Mouse (Mus musculus) midbrain, embryonic 11.5 days (tissue): ENCODE data around the gene Bank1. TPM values are rescaled to one million over a fixed set of nuclear protein-coding genes. Genes with fewer than 3 reads are reported as not detected.

ENCODE experiments used
- ATAC-seq: fragments of 200-750 bp; cut with Nextera tagmentation; 2 replicates; pipeline ENCODE4 v1.8.0; 2017; ENCODE audit warnings: moderate TSS enrichment, moderate library complexity; ENCODE audit not compliant: low FRiP score
- DNase-seq: peaks from one replicate; pipeline ENCODE4 v3.0.0; 2015; ENCODE audit warnings: low spot score; ENCODE audit errors: missing footprints
- H3K27ac ChIP-seq: fragments of 300-500 bp; sonication (generic); 2 replicates; pipeline ENCODE4 v1.5.1; 2014; ENCODE audit warnings: low read depth, low read length
- H3K27me3 ChIP-seq: fragments of 300-500 bp; sonication (generic); 2 replicates; pipeline ENCODE4 v1.6.1; 2014; ENCODE audit warnings: mild to moderate bottlenecking, low read length, moderate library complexity, mixed read lengths; ENCODE audit not compliant: control insufficient read depth, insufficient read depth
- H3K36me3 ChIP-seq: fragments of 300-500 bp; sonication (generic); 2 replicates; pipeline ENCODE4 v1.6.1; 2014; ENCODE audit warnings: mild to moderate bottlenecking, low read length, moderate library complexity, mixed read lengths; ENCODE audit not compliant: control insufficient read depth, insufficient read depth
- H3K4me1 ChIP-seq: fragments of 300-500 bp; sonication (generic); 2 replicates; pipeline ENCODE4 v1.6.1; 2014; ENCODE audit warnings: low read length; ENCODE audit not compliant: control insufficient read depth, insufficient read depth
- H3K4me2 ChIP-seq: fragments of 300-500 bp; sonication (generic); 2 replicates; pipeline ENCODE4 v1.6.1; 2014; ENCODE audit warnings: mild to moderate bottlenecking, moderate library complexity
- H3K4me3 ChIP-seq: fragments of 300-500 bp; sonication (generic); 2 replicates; pipeline ENCODE4 v1.5.1; 2014; ENCODE audit warnings: low read depth, low read length
- H3K9ac ChIP-seq: fragments of 300-500 bp; sonication (generic); 2 replicates; pipeline ENCODE4 v1.6.1; 2014; ENCODE audit warnings: low read length
- H3K9me3 ChIP-seq: fragments of 300-500 bp; sonication (generic); 2 replicates; pipeline ENCODE4 v1.6.1; 2016; ENCODE audit warnings: low read length; ENCODE audit not compliant: control insufficient read depth
- WGBS: fragments of 180-500 bp; shearing (Covaris S2); extraction: QIAGEN DNeasy Blood & Tissue Kit; methylation state at CpG from one replicate; pipeline ENCODE4 v1.1.7; 2014; 5-methylcytosine and 5-hydroxymethylcytosine counted together
- polyA plus RNA-seq: library from polyadenylated mRNA; unstranded; fragments of >200 nt; fragmentation: Nextera tagmentation; extraction: Ambion mirVana; gene quantifications from 2 replicates; pipeline ENCODE4 v1.2.1, GENCODE M21; 2014

Gene Bank1
- polyA plus RNA-seq, 1 experiment from 2014 or later, result 0.59 TPM

GRCm38 (mm10) chr3:136158059-136158458 is 167.8 kb downstream of the Bank1 start:
- 44% methylated on average over 2 of the region's 2 CpGs for WGBS
- Histone ChIP-seq H3K9ac (no peak overlapping the region), H3K9me3 (no peaks in the 10 kb centered on the region), H3K36me3 (no peaks in the 10 kb centered on the region), H3K4me3 (no peak overlapping the region), H3K27me3 (no peaks in the 10 kb centered on the region), H3K27ac (no peak overlapping the region), H3K4me1 (peaks cover 3% of the 10 kb centered on the region; the same call in 1 of the 2 replicates), H3K4me2 (no peak overlapping the region)
- no peak for DNase-seq
- peak; percentile 76 for ATAC-seq

GRCm38 (mm10) chr3:136155555-136155954 is 170.3 kb downstream of the Bank1 start:
- 81% methylated on average over 1 of the region's 1 CpGs for WGBS
- no peaks in the 10 kb centered on the region for H3K9me3 ChIP-seq
- H3K4me3 ChIP-seq, result no peak overlapping the region
- no peaks in the 10 kb centered on the region for H3K27me3 ChIP-seq
- H3K36me3 ChIP-seq, result no peaks in the 10 kb centered on the region
- H3K4me2 ChIP-seq, result no peak overlapping the region
- H3K4me1 ChIP-seq, result peaks cover 3% of the 10 kb centered on the region; the same call in 1 of the 2 replicates
- no peak overlapping the region for H3K9ac ChIP-seq
- no peak overlapping the region for H3K27ac ChIP-seq
- DNase-seq (no peak), ATAC-seq (no peak)

GRCm38 (mm10) chr3:136150886-136151285 is 175.0 kb downstream of the Bank1 start:
- Histone ChIP-seq H3K27me3 (no peaks in the 10 kb centered on the region), H3K9me3 (no peaks in the 10 kb centered on the region), H3K36me3 (no peaks in the 10 kb centered on the region), H3K27ac (no peak overlapping the region), H3K4me2 (no peak overlapping the region), H3K4me3 (no peak overlapping the region), H3K9ac (no peak overlapping the region), H3K4me1 (no peaks in the 10 kb centered on the region)
- 87% methylated on average over 3 of the region's 3 CpGs for WGBS
- peak; percentile 47 for DNase-seq
- no peak for ATAC-seq

GRCm38 (mm10) chr3:136147166-136147565 is 178.7 kb downstream of the Bank1 start:
- no peak overlapping the region for H3K27ac ChIP-seq
- H3K27me3 ChIP-seq, result no peaks in the 10 kb centered on the region
- H3K4me1 ChIP-seq, result no peaks in the 10 kb centered on the region
- ATAC-seq (no peak), DNase-seq (peak; percentile 75)
- H3K36me3 ChIP-seq, result no peaks in the 10 kb centered on the region
- H3K4me3 ChIP-seq, result no peak overlapping the region
- no peak overlapping the region for H3K4me2 ChIP-seq
- 71% methylated on average over 2 of the region's 2 CpGs for WGBS
- no peak overlapping the region for H3K9ac ChIP-seq
- H3K9me3 ChIP-seq, result no peaks in the 10 kb centered on the region

- no peak overlapping the region for H3K4me2 ChIP-seq
- H3K9me3 ChIP-seq, result no peaks in the 10 kb centered on the region
- H3K4me1 ChIP-seq, result no peaks in the 10 kb centered on the region
- H3K27ac ChIP-seq, result no peak overlapping the region
- no peaks in the 10 kb centered on the region for H3K36me3 ChIP-seq
- ATAC-seq, result no peak
- no peaks in the 10 kb centered on the region for H3K27me3 ChIP-seq
- H3K4me3 ChIP-seq, result no peak overlapping the region
- 78% methylated on average over 3 of the region's 3 CpGs for WGBS
- DNase-seq, result peak; percentile 14
- no peak overlapping the region for H3K9ac ChIP-seq
Observed at GRCm38 (mm10) chr3:136132013-136132412, 193.9 kb downstream of the Bank1 start.

- WGBS, result 53% methylated on average over 5 of the region's 5 CpGs
- Histone ChIP-seq H3K4me2 (no peak overlapping the region), H3K9ac (no peak overlapping the region), H3K9me3 (no peaks in the 10 kb centered on the region), H3K36me3 (no peaks in the 10 kb centered on the region), H3K27ac (no peak overlapping the region), H3K27me3 (no peaks in the 10 kb centered on the region), H3K4me1 (no peaks in the 10 kb centered on the region), H3K4me3 (no peak overlapping the region)
- ATAC-seq (peak; percentile 89), DNase-seq (peak; percentile 85)
Observed at GRCm38 (mm10) chr3:136115478-136116215, 210.2 kb downstream of the Bank1 start.

- no peak overlapping the region for H3K4me2 ChIP-seq
- H3K36me3 ChIP-seq, result no peaks in the 10 kb centered on the region
- 92% methylated on average over 6 of the region's 6 CpGs for WGBS
- DNase-seq, result no peak
- H3K27me3 ChIP-seq, result no peaks in the 10 kb centered on the region
- no peak overlapping the region for H3K4me3 ChIP-seq
- H3K9ac ChIP-seq, result no peak overlapping the region
- no peaks in the 10 kb centered on the region for H3K4me1 ChIP-seq
- H3K9me3 ChIP-seq, result no peaks in the 10 kb centered on the region
- no peak overlapping the region for H3K27ac ChIP-seq
- no peak for ATAC-seq
Observed at GRCm38 (mm10) chr3:136109411-136110139, 216.3 kb downstream of the Bank1 start.

GRCm38 (mm10) chr3:136106452-136106851 is 219.4 kb downstream of the Bank1 start:
- WGBS, result 56% methylated on average over 1 of the region's 1 CpGs
- no peak overlapping the region for H3K4me3 ChIP-seq
- ATAC-seq, result no peak
- no peaks in the 10 kb centered on the region for H3K4me1 ChIP-seq
- H3K9me3 ChIP-seq, result no peaks in the 10 kb centered on the region
- no peak overlapping the region for H3K4me2 ChIP-seq
- no peaks in the 10 kb centered on the region for H3K27me3 ChIP-seq
- no peak overlapping the region for H3K9ac ChIP-seq
- H3K36me3 ChIP-seq, result no peaks in the 10 kb centered on the region
- H3K27ac ChIP-seq, result no peak overlapping the region
- no peak for DNase-seq

- Histone ChIP-seq H3K4me1 (no peaks in the 10 kb centered on the region), H3K4me3 (no peak overlapping the region), H3K27ac (no peak overlapping the region), H3K36me3 (no peaks in the 10 kb centered on the region), H3K4me2 (no peak overlapping the region), H3K27me3 (no peaks in the 10 kb centered on the region), H3K9me3 (no peaks in the 10 kb centered on the region), H3K9ac (no peak overlapping the region)
- no peak for ATAC-seq
- WGBS, result 88% methylated on average over 2 of the region's 2 CpGs
- DNase-seq, result no peak
Observed at GRCm38 (mm10) chr3:136103339-136103738, 222.5 kb downstream of the Bank1 start.
